Mouse (Mus musculus) adrenal gland, adult 8-10 months (tissue): ENCODE results near the gene Krt76. TPM values are rescaled to one million over a fixed set of nuclear protein-coding genes. Genes with fewer than 3 reads are reported as not detected.

Experiments
- DNase-seq: peaks from one replicate; pipeline ENCODE4 v3.0.0; 2022
- total RNA-seq, 4 experiments: library from RNA; stranded (reverse); gene quantifications; 2 replicates each; pipeline ENCODE4 v1.2.4; 2022

Gene Krt76
- under 1 TPM in 2 of 4 experiments, not detected in 2; 0.29 to 0.31 TPM for total RNA-seq

GRCm38 (mm10) chr15:101892820-101893219, at the start of gene Krt76:
Gene Krt76, minus strand, starts transcription at chr15:101892920.
- DNase-seq: no peak

GRCm38 (mm10) chr15:101941948-101942347, 49.2 kb upstream of the Krt76 start:
- no peak for DNase-seq

DNA sequence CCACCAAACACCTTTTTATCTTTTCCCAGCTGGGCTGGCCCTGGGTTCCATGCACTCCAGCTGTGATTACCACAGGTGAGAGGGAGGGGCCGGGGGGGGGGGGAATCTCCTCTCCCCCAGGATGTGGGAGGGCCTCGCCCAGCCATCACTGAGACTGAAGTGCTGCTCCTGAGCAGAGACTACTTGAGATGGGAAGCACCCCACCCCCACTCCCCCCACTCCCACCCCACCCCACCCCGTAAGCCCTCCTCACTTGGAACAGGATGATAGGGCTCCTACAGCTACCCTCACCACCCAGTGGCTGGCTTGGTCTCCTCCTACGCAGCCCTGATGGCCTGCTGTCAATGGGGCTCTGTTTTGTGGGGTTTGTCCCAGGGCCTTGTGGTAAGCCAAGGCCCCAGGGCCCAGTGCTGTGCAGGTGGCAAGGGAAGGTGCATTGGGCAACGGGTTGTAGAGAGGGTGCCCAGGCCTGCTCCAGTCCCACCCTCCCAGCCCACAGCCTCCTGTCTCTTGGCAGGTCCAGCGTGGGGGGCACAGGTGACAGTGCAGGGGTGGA, 47.6 kb upstream of the Krt76 start, which contains the start of gene Krt79:
Gene Krt79 (minus strand): TSS at position 51 of the 556 bp plus-strand sequence.
- no peak for DNase-seq

- DNase-seq: no peak
Measured at GRCm38 (mm10) chr15:101938600-101939308, 46.0 kb upstream of the Krt76 start.

DNA sequence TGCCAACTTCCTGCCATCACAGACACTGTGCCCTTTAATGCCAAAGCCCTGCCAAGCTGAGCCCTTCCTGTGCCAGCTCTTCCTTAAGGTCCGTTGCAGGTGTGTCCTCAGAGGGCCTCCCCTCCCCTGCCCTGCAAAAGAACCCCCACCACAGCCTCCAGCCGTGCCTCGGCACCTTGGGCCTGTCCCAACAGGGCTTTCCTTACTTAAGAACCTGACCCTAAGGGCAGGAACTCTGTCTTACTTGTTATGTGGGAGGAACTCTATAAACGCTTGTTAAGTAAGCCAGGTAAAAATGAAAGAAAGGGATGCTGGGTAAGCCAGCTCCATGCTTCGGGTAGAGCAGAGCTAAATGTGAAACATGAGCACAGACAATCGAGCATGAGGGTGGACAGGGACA, 40.3 kb upstream of the Krt76 start:
- DNase-seq: no peak

DNA sequence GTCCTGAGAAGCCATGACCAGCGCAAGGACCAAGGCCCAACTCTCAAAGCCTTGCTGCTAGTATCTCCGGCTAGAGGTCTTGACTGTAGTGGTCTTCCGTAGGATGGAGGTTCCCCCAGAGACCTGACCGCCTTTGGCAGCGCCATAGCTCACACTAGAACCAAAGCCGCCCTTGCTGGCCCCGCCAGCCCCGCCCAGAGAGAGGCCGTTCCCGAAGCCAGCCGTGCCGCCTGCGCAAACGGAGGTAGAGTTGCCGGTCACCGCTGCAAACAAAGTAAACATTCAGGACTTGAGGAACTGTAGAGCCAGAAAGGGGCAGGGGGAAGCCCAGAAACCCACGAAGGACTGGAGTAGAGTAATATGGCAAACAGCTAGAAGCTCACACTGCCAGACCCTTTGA, 36.9 kb upstream of the Krt76 start:
- no peak for DNase-seq

GRCm38 (mm10) chr15:101929087-101929486, 36.4 kb upstream of the Krt76 start:
- DNase-seq: no peak

DNA sequence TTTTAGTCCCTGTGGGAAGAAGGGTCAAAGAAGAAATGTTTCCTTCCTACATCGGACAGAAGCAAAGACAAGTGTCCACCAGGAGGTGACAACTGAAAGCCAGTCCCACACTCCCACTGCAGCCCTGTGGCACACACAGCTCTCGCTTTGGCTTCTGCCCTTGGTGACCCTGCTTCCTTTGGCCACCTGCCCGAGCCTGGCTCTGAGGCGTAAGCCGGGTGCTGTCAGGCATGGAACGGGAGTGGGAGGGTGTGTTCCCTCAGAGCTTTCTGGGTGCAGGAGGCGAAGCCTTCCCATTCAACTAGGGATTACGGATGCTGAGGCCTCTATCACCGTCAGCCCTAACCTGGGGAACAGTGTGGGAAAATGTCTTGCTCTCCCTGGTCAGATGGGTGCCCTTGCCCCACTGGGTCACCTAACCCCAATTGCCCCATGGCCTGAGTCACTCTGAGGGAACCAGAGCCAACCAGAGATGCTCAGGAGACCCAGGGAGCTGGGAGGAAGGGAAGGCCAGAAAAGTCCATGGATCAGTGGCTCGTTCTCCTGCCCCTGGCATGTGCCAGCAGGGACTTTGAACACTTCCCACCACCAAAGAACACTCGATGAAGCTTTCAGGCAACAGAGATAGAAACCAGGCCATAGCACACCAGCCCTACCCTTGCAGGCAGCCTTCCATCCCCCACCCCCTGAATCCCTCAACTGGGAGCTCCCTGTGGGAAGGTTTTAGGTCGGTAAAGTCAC, 34.8 kb upstream of the Krt76 start:
- peak; percentile 42 for DNase-seq

DNA sequence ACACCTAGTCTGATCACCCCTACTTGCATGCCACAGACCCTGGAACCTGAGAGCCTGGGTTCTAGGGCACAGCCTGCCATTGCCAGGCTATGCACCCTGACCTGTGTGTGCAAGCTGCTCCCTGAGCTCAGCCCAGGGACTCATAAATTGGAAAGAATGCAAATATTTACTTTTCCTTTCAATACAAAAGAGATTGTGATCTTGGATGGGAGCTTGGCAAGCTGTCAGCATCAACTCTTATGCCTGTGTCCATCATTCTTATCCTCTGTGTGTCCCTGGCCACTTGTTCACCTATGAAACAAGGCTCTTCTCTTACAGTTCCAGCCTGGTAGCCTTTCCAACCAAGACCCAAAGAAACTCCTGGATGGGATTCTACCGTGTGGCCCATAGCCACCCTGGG, 32.3 kb upstream of the Krt76 start:
- DNase-seq: no peak

- no peak for DNase-seq
Measured at GRCm38 (mm10) chr15:101924635-101925034, 31.9 kb upstream of the Krt76 start, which contains the start of gene Krt4. Gene Krt4, minus strand, starts transcription at chr15:101924735.

DNA sequence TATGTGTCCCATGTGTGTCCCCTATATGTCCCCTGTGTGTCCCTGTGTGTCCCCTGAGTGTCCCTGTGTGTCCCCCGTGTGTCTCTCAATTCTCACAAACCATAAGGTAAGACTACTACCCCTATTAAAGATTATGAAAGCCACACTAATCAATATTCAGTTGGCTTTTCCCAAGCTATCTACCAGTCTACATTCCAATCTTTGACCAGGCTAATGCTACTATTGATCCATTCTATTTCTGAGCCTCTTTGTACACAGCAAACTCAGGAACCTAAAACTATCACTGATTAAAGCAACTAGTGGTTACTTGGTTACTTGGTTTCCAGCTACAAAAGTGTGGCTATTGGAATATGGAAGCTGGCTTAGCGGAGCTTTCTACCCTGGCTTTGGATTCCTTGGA, 29.6 kb upstream of the Krt76 start:
- DNase-seq: no peak

DNA sequence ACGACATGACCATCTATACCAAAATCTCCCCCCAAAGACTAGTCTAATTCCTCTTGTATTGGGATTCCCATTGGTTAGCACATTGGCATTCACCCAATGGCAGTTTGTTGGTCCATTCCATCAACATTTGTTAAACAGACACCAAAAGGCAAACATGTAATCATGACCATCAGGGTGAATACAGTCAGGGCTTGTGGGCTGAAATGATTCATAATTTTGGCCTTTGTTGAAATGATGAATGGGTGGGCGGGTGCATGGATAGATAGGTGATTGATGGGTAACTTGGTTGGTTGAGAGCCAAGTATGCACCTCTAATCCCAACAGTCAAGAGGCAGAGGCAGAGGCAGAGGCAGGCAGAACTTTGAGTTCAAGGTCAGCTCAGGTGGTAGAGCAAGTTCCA, 23.4 kb upstream of the Krt76 start:
- DNase-seq: no peak

- DNase-seq: no peak
Measured at GRCm38 (mm10) chr15:101904849-101905248, 12.1 kb upstream of the Krt76 start.

DNA sequence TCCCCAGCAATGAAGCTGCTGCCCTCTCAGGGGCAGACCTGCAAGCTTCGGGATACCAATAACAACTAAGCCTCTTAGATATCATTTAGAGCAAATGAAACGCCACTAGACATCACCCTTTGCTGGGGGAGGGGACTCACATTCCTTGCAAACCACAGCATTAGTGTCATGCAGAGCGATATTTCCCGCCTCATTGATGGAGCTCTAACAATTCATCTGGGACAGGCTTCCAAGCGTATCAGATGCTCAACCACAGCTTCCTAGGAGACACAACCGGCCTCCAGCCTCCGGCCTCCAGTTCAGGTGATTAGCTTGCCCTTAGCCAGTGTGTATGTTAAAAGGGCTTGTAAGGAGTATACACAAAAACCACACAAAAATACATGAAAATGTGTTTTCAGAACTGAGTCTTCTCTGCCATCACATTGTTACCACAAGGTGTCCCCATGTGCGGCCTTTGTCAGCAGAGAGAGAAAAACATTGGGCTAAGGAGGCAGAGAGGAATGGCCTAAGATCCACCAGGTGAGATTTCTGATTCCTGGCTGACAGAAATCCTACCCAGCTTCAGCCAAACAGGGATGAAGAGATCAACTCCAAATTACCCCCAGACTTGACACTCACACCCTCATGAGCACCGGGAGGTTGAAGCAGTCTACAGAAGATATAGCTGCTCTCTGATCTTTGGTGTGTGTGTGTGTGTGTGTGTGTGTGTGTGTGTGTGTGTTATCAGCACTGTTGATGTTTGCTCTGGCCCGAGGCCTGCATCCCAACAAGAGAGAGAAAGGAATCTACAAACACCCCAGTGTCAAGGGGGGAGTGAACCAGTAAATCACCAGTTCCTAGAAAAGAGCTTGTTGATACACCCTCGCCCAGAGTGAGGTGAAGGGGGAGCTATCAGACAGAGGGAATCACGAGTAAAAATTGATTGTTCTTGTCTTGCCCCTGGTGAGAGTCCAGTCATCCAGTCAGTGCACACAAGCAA, 9.7 kb upstream of the Krt76 start:
- DNase-seq: no peak

GRCm38 (mm10) chr15:101895216-101895615, 2.5 kb upstream of the Krt76 start:
- peak; percentile 53 for DNase-seq

- no peak for DNase-seq
Measured at GRCm38 (mm10) chr15:101879776-101880175, 12.9 kb downstream of the Krt76 start.

- peak; percentile 40 for DNase-seq
Measured at GRCm38 (mm10) chr15:101878041-101878440, 14.7 kb downstream of the Krt76 start.

GRCm38 (mm10) chr15:101874383-101874782, 18.3 kb downstream of the Krt76 start:
- DNase-seq: no peak

DNA sequence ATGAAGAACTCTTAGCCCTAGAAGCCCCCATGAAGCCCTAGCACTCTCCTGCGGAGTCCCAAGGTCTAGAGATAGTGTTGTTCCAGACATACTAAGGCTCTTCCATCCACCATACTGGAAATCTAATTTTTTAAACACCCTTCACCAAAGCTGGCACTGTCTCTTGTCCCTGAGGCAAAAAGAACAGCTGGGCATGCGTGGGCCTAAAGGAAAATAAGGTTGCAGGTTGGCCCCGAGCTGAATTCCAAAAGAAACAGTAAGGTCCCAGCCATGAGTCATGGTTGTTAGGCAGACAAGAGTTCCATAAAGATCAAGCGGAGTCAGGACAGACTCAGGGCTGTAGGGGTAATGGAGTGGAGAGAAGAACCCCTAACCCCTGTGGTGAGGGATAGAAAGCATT, 19.5 kb downstream of the Krt76 start:
- no peak for DNase-seq

DNA sequence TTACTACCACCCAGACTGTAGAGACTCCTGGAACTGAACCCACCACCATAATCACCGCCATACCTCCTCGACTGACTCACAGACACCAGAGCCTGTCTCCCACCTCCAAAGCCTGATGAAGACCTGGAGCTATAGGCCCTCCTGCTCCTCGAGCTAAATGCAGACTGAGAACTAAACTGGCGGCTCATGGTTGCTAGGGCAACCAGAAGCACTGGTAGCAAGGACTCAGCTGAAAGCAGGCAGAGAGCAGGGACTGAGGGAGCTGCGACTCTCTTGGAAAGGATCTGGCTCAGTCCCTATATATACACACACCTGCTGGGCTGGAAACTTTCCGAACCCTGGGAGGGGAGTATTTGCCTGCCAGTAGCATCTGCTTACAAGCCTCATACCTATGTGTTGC, 23.3 kb downstream of the Krt76 start, which contains the start of gene Krt77:
Gene Krt77 (minus strand): TSS at position 275 of the 400 bp plus-strand sequence.
- no peak for DNase-seq

- no peak for DNase-seq
Measured at GRCm38 (mm10) chr15:101866754-101867153, 26.0 kb downstream of the Krt76 start.
